Mouse (Mus musculus): Measurements from ENCODE around the gene Fbxo24.

Gene Fbxo24

GRCm38 (mm10) chr5:137649669-137650571, 21.1 kb upstream of the Fbxo24 start:
- no peak for DNase-seq (ENCODE audit: low read depth, low spot score)
- H3K36me3 ChIP-seq (ENCODE audit: control insufficient read depth, insufficient read depth, low read length, poor library complexity, severe bottlenecking) = no peaks in the 10 kb centered on the region
- no peaks in the 10 kb centered on the region for H3K27me3 ChIP-seq (ENCODE audit: control insufficient read depth, insufficient read depth, low read length, poor library complexity, severe bottlenecking)

GRCm38 (mm10) chr5:137649251-137649650, 20.4 kb upstream of the Fbxo24 start:
- no peaks in the 10 kb centered on the region for H3K27me3 ChIP-seq (ENCODE audit: control insufficient read depth, insufficient read depth, low read length, poor library complexity, severe bottlenecking)
- DNase-seq (ENCODE audit: low read depth, low spot score) = no peak

GRCm38 (mm10) chr5:137647827-137648601, 19.2 kb upstream of the Fbxo24 start:
- Histone ChIP-seq H3K36me3 (ENCODE audit: control insufficient read depth, insufficient read depth, low read length, poor library complexity, severe bottlenecking) (no peaks in the 10 kb centered on the region), H3K27me3 (ENCODE audit: control insufficient read depth, insufficient read depth, low read length, poor library complexity, severe bottlenecking) (no peaks in the 10 kb centered on the region)
- peak; percentile 42 for DNase-seq (ENCODE audit: low read depth, low spot score)

More at GRCm38 (mm10) chr5:137649251-137649650, 20.4 kb upstream of the Fbxo24 start:
- no peaks in the 10 kb centered on the region for H3K36me3 ChIP-seq (ENCODE audit: control insufficient read depth, insufficient read depth, low read length, poor library complexity, severe bottlenecking)

- Histone ChIP-seq H3K27me3 (ENCODE audit: control insufficient read depth, insufficient read depth, low read length, poor library complexity, severe bottlenecking) (no peaks in the 10 kb centered on the region), H3K36me3 (ENCODE audit: control insufficient read depth, insufficient read depth, low read length, poor library complexity, severe bottlenecking) (peaks cover 9% of the 10 kb centered on the region)
- DNase-seq (ENCODE audit: low read depth, low spot score) = peak; percentile 47
These were observed 16.9 kb upstream of the Fbxo24 start, which contains the start of gene Irs3 for GRCm38 (mm10) chr5:137645652-137646091. TSS of gene Irs3 (minus strand) at chr5:137645714.

GRCm38 (mm10) chr5:137645091-137645651, 16.4 kb upstream of the Fbxo24 start:
- peaks cover 9% of the 10 kb centered on the region for H3K36me3 ChIP-seq (ENCODE audit: control insufficient read depth, insufficient read depth, low read length, poor library complexity, severe bottlenecking)
- peak; percentile 81 for DNase-seq (ENCODE audit: low read depth, low spot score)
- no peaks in the 10 kb centered on the region for H3K27me3 ChIP-seq (ENCODE audit: control insufficient read depth, insufficient read depth, low read length, poor library complexity, severe bottlenecking)

GRCm38 (mm10) chr5:137644484-137644883, 15.7 kb upstream of the Fbxo24 start:
- DNase-seq (ENCODE audit: low read depth, low spot score) = no peak
- no peaks in the 10 kb centered on the region for H3K27me3 ChIP-seq (ENCODE audit: control insufficient read depth, insufficient read depth, low read length, poor library complexity, severe bottlenecking)
- peaks cover 12% of the 10 kb centered on the region for H3K36me3 ChIP-seq (ENCODE audit: control insufficient read depth, insufficient read depth, low read length, poor library complexity, severe bottlenecking)

- Histone ChIP-seq H3K36me3 (ENCODE audit: control insufficient read depth, insufficient read depth, low read length, poor library complexity, severe bottlenecking) (peaks cover 23% of the 10 kb centered on the region), H3K27me3 (ENCODE audit: control insufficient read depth, insufficient read depth, low read length, poor library complexity, severe bottlenecking) (no peaks in the 10 kb centered on the region)
- DNase-seq (ENCODE audit: low read depth, low spot score) = no peak
These were observed 14.1 kb upstream of the Fbxo24 start for GRCm38 (mm10) chr5:137642886-137643285.

- no peaks in the 10 kb centered on the region for H3K27me3 ChIP-seq (ENCODE audit: control insufficient read depth, insufficient read depth, low read length, poor library complexity, severe bottlenecking)
- peak; percentile 59 for DNase-seq (ENCODE audit: low read depth, low spot score)
- H3K36me3 ChIP-seq (ENCODE audit: control insufficient read depth, insufficient read depth, low read length, poor library complexity, severe bottlenecking) = peaks cover 36% of the 10 kb centered on the region
These were observed 12.3 kb upstream of the Fbxo24 start, which contains the start of gene Sap25 for GRCm38 (mm10) chr5:137641054-137641453. TSS of gene Sap25 (plus strand) at chr5:137641334.

- no peaks in the 10 kb centered on the region for H3K27me3 ChIP-seq (ENCODE audit: control insufficient read depth, insufficient read depth, low read length, poor library complexity, severe bottlenecking)
- DNase-seq (ENCODE audit: low read depth, low spot score) = no peak
- peaks cover 42% of the 10 kb centered on the region for H3K36me3 ChIP-seq (ENCODE audit: control insufficient read depth, insufficient read depth, low read length, poor library complexity, severe bottlenecking)
These were observed 10.7 kb upstream of the Fbxo24 start for GRCm38 (mm10) chr5:137639472-137639871.

- DNase-seq (ENCODE audit: low read depth, low spot score) = no peak
These were observed 4.7 kb upstream of the Fbxo24 start for GRCm38 (mm10) chr5:137633397-137634084.

GRCm38 (mm10) chr5:137631591-137631990, 2.8 kb upstream of the Fbxo24 start:
- Histone ChIP-seq H3K36me3 (ENCODE audit: control insufficient read depth, insufficient read depth, low read length, poor library complexity, severe bottlenecking) (peaks cover 7% of the 10 kb centered on the region), H3K27me3 (ENCODE audit: control insufficient read depth, insufficient read depth, low read length, poor library complexity, severe bottlenecking) (no peaks in the 10 kb centered on the region)
- DNase-seq (ENCODE audit: low read depth, low spot score) = peak; percentile 50

More at GRCm38 (mm10) chr5:137633397-137634084, 4.7 kb upstream of the Fbxo24 start:
- H3K27me3 ChIP-seq (ENCODE audit: control insufficient read depth, insufficient read depth, low read length, poor library complexity, severe bottlenecking) = no peaks in the 10 kb centered on the region
- H3K36me3 ChIP-seq (ENCODE audit: control insufficient read depth, insufficient read depth, low read length, poor library complexity, severe bottlenecking) = peaks cover 24% of the 10 kb centered on the region

GRCm38 (mm10) chr5:137631171-137631570, 2.4 kb upstream of the Fbxo24 start:
- peaks cover 7% of the 10 kb centered on the region for H3K36me3 ChIP-seq (ENCODE audit: control insufficient read depth, insufficient read depth, low read length, poor library complexity, severe bottlenecking)
- no peaks in the 10 kb centered on the region for H3K27me3 ChIP-seq (ENCODE audit: control insufficient read depth, insufficient read depth, low read length, poor library complexity, severe bottlenecking)
- peak; percentile 83 for DNase-seq (ENCODE audit: low read depth, low spot score)

GRCm38 (mm10) chr5:137630602-137631001, 1.8 kb upstream of the Fbxo24 start:
- Histone ChIP-seq H3K27me3 (ENCODE audit: control insufficient read depth, insufficient read depth, low read length, poor library complexity, severe bottlenecking) (no peaks in the 10 kb centered on the region), H3K36me3 (ENCODE audit: control insufficient read depth, insufficient read depth, low read length, poor library complexity, severe bottlenecking) (peaks cover 3% of the 10 kb centered on the region)
- peak; percentile 26 for DNase-seq (ENCODE audit: low read depth, low spot score)

GRCm38 (mm10) chr5:137629906-137630545, 1.2 kb upstream of the Fbxo24 start:
- Histone ChIP-seq H3K27me3 (ENCODE audit: control insufficient read depth, insufficient read depth, low read length, poor library complexity, severe bottlenecking) (no peaks in the 10 kb centered on the region), H3K36me3 (ENCODE audit: control insufficient read depth, insufficient read depth, low read length, poor library complexity, severe bottlenecking) (peaks cover 2% of the 10 kb centered on the region)
- peak; percentile 33 for DNase-seq (ENCODE audit: low read depth, low spot score)
